Mouse (Mus musculus): ENCODE data around the gene Slc12a9.

Slc12a9 gene

DNA sequence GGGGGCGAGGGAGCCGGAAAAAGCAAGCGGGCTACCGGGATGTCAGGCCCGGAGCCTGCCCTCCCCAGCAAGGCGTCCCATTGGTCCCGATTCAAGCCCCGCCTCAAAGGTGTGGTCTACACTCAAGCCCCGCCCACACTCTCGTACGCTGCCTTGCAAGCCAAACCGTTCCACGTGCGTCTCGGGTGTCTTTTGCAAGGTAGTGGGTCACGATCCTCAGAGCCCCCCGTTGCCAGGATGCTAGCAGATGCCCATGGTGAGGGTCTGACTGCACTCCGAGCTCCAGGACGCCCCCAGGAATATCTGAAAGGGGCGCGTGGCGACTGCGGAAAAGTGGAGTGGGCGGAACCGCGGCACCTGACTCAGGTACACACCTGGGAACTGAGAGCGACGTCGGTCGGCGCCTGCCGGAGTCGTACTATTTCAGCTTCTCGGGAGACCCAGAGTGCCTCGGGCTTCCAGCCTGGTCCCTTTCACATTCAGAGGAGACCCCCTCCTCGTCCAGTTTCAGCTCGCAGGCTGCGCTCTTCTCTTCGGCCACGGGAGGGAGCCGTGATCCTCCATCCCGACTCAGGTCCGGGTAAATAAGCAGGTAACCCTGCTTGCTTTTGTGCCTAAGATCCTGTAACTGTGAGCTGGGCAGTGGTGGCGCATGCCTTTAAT is at the start of gene Slc12a9:
Slc12a9 (minus strand) TSS at position 86 of the 663 bp plus-strand sequence.
- peak; percentile 98 for DNase-seq

GRCm38 (mm10) chr5:137381152-137381551 is 47.8 kb upstream of the Slc12a9 start:
- DNase-seq, result peak; percentile 81

DNA sequence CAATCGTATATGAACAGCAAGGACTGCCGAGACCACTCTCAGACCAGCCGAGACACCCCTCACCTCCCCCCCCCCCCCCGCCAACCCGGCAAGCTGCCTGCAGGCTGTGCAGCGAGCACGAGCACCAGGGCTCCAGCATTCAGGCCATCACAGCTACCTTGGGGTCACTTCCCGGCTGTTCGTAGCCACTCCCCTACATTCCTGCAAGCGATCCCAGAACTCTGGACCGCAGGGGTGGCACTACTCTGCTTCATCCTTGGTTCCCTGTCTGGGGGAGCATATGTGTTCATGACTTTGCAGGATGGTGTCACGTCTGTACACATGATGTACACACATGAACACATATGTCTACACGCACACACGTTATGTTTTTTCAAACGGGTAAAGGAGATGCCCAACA is 44.2 kb upstream of the Slc12a9 start:
- no peak for DNase-seq

GRCm38 (mm10) chr5:137377176-137377575 is 43.8 kb upstream of the Slc12a9 start:
- DNase-seq, result peak; percentile 42

GRCm38 (mm10) chr5:137376722-137377121 is 43.3 kb upstream of the Slc12a9 start:
- DNase-seq, result no peak

- DNase-seq, result peak; percentile 79
These were observed 42.8 kb upstream of the Slc12a9 start for GRCm38 (mm10) chr5:137376198-137376597.

GRCm38 (mm10) chr5:137375627-137376026 is 42.2 kb upstream of the Slc12a9 start:
- peak; percentile 67 for DNase-seq

- peak; percentile 9 for DNase-seq
These were observed 41.2 kb upstream of the Slc12a9 start for GRCm38 (mm10) chr5:137374521-137375080.

- DNase-seq, result no peak
These were observed 40.1 kb upstream of the Slc12a9 start for GRCm38 (mm10) chr5:137373371-137373950.

- DNase-seq, result no peak
These were observed 36.3 kb upstream of the Slc12a9 start for GRCm38 (mm10) chr5:137369665-137370064.

DNA sequence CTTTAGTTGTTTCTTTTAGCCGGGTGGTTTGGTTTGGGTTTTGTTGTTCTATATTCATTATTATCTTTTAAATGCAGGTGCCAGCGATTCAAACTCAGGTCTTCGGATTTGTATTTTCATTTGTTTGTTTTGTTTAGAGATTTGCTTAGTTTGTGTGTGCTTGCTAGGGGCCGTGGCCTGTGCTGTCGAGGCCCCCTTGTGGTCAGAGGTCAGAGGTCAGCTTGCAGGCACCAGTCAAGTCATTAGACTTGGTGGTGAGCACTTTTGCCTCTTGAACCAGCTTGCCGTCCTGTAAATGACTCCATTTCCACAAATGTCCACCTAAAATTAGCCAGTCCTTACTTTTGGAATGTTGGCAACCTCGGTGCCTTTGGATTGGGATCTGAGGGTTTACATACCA is 25.0 kb upstream of the Slc12a9 start:
- peak; percentile 23 for DNase-seq

DNA sequence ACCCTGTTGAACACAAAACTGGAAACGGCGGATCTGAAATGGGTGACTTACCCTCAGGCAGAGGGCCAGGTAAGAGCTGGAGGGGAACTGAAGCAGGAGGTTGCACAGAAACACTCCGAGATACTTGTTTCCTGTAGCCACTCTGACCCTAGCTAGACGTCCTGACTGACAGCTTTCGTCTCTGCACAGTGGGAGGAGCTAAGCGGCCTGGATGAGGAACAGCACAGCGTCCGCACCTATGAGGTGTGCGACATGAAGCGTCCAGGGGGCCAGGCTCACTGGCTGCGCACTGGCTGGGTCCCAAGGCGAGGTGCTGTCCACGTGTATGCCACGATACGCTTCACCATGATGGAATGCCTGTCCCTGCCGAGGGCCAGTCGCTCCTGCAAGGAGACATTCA is 20.7 kb upstream of the Slc12a9 start:
- DNase-seq, result peak; percentile 21

- peak; percentile 76 for DNase-seq
These were observed 18.9 kb upstream of the Slc12a9 start for GRCm38 (mm10) chr5:137352011-137352975.

DNA sequence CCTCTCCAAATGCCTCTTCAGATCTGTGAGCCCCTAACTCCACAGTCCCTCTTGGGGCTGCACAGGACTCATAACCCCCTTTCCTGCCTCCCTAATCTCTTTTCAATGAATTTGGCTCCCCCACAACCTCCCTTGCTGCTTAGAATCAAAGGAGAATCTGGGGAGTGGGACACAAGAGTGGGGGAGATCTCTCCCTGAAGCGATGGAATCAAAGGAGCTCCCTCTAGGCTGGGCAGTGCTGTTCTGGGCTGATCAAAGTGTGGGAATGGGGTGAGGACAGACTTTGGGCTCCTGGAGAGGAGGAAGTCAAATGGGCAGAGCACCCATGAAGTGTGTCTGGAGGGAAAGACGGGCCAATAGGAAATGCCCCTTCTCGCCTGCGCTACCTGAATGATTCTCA is 18.0 kb upstream of the Slc12a9 start:
- DNase-seq, result peak; percentile 20

- DNase-seq, result peak; percentile 6
These were observed 17.6 kb upstream of the Slc12a9 start for GRCm38 (mm10) chr5:137351058-137351380.

GRCm38 (mm10) chr5:137350205-137351057 is 17.0 kb upstream of the Slc12a9 start:
- no peak for DNase-seq

DNA sequence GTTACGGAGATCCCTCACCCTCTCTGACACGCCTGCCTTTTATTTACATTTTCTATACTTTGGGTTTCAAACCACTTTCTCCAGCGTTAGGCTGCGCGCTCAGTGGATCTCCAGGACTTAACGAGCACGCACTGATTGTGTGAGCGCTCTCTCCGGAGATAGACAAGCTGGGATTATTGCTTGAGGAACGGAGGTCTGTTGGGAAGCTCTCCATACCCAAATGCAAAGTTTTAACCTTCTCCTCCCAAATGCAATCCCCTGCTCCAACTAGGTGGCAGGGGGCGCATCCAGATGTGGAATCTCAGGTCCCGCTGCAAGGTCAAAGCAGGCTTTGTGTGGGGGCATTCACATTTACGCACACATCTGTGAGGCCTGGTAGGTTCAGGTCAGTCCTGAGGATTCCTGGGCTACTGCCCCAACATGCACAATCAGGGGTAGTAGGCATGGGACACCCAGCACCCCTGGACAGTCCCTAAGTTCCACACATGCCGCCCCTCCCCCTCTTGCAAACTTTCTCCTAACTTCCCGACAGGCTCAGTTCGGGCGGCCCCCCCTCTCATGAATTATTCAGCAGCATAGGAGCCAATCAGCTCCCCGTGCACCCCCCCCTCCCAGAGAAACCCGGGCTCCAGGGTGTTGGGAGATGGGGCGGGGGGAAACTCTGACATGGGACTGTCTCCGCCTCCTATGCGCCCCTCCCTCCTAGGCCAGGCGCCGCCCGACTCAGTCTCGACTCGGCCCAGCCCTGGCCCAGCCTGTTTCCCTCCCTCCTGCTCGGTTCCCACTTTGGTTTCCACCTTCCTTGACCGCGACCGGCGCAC is 16.2 kb upstream of the Slc12a9 start, which contains the start of gene Ephb4:
Ephb4 (plus strand) TSS at position 726 of the 821 bp plus-strand sequence.
- DNase-seq, result peak; percentile 99

- peak; percentile 92 for DNase-seq
These were observed 15.3 kb upstream of the Slc12a9 start for GRCm38 (mm10) chr5:137348482-137349383.

- DNase-seq, result peak; percentile 45
These were observed 14.5 kb upstream of the Slc12a9 start for GRCm38 (mm10) chr5:137347856-137348255.

GRCm38 (mm10) chr5:137346983-137347382 is 13.6 kb upstream of the Slc12a9 start:
- no peak for DNase-seq

All from lung, postnatal 10 days (tissue).